Mouse (Mus musculus) lung, embryonic 16.5 days (tissue): ENCODE measurements around the gene Tmem160. TPM values are rescaled to one million over a fixed set of nuclear protein-coding genes. Genes with fewer than 3 reads are reported as not detected.

ENCODE experiments used
- ATAC-seq: fragments of 200-750 bp; cut with Nextera tagmentation; 2 replicates; pipeline ENCODE4 v1.8.0; 2017; ENCODE audit warnings: low read depth, mild to moderate bottlenecking, moderate library complexity
- H3K27ac ChIP-seq: fragments of 300-500 bp; sonication (generic); 2 replicates; pipeline ENCODE4 v1.5.1; 2014; ENCODE audit warnings: mild to moderate bottlenecking, control low read depth, low read length
- H3K27me3 ChIP-seq: fragments of 300-500 bp; sonication (generic); 2 replicates; pipeline ENCODE4 v1.6.1; 2014; ENCODE audit warnings: low read depth, low read length, mixed read lengths; ENCODE audit not compliant: control insufficient read depth, insufficient read depth
- H3K36me3 ChIP-seq: fragments of 300-500 bp; sonication (generic); 2 replicates; pipeline ENCODE4 v1.6.1; 2014; ENCODE audit warnings: low read length; ENCODE audit not compliant: control insufficient read depth, insufficient read depth
- H3K4me1 ChIP-seq: fragments of 300-500 bp; sonication (generic); replicated peaks from 2 replicates; pipeline ENCODE4 v1.6.1; 2014; ENCODE audit warnings: low read length, mixed read lengths; ENCODE audit not compliant: control insufficient read depth, insufficient read depth
- H3K4me2 ChIP-seq: fragments of 300-500 bp; sonication (generic); 2 replicates; pipeline ENCODE4 v1.6.1; 2014; ENCODE audit warnings: low read depth, low read length, control low read depth
- H3K4me3 ChIP-seq: fragments of 300-500 bp; sonication (generic); 2 replicates; pipeline ENCODE4 v1.5.1; 2014; ENCODE audit warnings: mild to moderate bottlenecking, low read length, control low read depth
- H3K9ac ChIP-seq: fragments of 300-500 bp; sonication (generic); 2 replicates; pipeline ENCODE4 v1.6.1; 2014; ENCODE audit warnings: low read length, control low read depth
- H3K9me3 ChIP-seq: fragments of 300-500 bp; sonication (generic); 2 replicates; pipeline ENCODE4 v1.6.1; 2016; ENCODE audit warnings: low read length; ENCODE audit not compliant: control insufficient read depth
- WGBS: fragments of 180-500 bp; shearing (Covaris S2); extraction: QIAGEN DNeasy Blood & Tissue Kit; methylation state at CpG from one replicate; pipeline ENCODE4 v1.1.7; 2014; 5-methylcytosine and 5-hydroxymethylcytosine counted together
- polyA plus RNA-seq: library from polyadenylated mRNA; unstranded; fragments of >200 nt; fragmentation: Nextera tagmentation; extraction: Ambion mirVana; gene quantifications from 2 replicates; pipeline ENCODE4 v1.2.1, GENCODE M21; 2015

The Tmem160 gene
- polyA plus RNA-seq, 1 experiment from 2014 or later = 39.1 TPM

DNA sequence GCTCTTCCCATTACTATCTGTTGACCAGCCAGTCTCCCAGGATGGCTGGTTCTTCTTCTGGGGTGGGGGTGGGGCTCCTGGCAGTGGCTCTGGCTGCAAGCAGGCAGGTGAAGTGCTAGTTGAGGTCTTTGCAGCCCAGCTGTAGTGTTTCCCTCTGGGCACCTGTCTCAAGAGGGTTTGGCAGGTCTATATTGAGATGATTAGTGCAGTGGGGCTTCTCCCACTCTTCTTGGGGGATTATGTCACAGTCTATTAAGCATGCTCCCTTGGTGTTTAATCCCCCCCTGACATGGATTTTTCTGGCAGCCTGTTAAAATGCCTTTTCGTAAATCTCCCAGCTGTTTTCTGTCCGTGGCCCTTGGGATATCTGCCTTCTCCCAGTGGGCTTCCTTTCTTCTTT, 39.6 kb upstream of the Tmem160 start:
- no peak overlapping the region for H3K4me3 ChIP-seq
- H3K27ac ChIP-seq = 0 out of 2 replicates have a peak overlapping the region, but pooled peaks have one; percentile 29
- peaks cover 15% of the 10 kb centered on the region for H3K4me1 ChIP-seq
- 68% methylated on average over 2 of the region's 2 CpGs for WGBS
- peaks cover 19% of the 10 kb centered on the region for H3K36me3 ChIP-seq
- no peaks in the 10 kb centered on the region for H3K9me3 ChIP-seq
- no peak overlapping the region for H3K9ac ChIP-seq
- peak; percentile 30 for ATAC-seq
- H3K27me3 ChIP-seq = no peaks in the 10 kb centered on the region
- H3K4me2 ChIP-seq = no peak overlapping the region

DNA sequence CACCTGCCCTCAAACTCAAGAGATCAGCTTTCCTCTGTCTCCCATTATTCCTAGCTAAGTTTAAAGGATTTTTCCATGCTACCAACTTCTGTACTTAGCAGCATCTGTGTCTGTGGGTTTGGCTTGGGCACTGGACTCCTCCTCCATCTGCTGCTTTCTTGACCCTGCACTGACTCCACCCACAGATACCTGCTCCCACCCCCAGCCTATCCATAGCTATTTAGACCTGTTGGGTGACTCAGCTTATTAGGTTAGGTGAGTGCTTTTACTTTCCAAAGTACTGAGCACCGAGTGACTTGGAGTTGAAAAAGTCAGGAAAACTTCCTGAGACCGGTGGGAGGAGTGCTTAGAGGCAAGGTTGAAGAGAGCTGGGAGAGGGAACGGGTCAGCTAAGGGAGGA, 37.2 kb upstream of the Tmem160 start:
- 67% methylated on average over 3 of the region's 3 CpGs for WGBS
- H3K9ac ChIP-seq = no peak overlapping the region
- H3K9me3 ChIP-seq = no peaks in the 10 kb centered on the region
- no peak overlapping the region for H3K4me2 ChIP-seq
- H3K36me3 ChIP-seq = peaks cover 37% of the 10 kb centered on the region
- H3K27ac ChIP-seq = peak overlapping the region; percentile 45; the same call in 1 of the 2 replicates
- H3K4me1 ChIP-seq = peaks cover 15% of the 10 kb centered on the region
- no peak overlapping the region for H3K4me3 ChIP-seq
- ATAC-seq = peak; percentile 43
- no peaks in the 10 kb centered on the region for H3K27me3 ChIP-seq

DNA sequence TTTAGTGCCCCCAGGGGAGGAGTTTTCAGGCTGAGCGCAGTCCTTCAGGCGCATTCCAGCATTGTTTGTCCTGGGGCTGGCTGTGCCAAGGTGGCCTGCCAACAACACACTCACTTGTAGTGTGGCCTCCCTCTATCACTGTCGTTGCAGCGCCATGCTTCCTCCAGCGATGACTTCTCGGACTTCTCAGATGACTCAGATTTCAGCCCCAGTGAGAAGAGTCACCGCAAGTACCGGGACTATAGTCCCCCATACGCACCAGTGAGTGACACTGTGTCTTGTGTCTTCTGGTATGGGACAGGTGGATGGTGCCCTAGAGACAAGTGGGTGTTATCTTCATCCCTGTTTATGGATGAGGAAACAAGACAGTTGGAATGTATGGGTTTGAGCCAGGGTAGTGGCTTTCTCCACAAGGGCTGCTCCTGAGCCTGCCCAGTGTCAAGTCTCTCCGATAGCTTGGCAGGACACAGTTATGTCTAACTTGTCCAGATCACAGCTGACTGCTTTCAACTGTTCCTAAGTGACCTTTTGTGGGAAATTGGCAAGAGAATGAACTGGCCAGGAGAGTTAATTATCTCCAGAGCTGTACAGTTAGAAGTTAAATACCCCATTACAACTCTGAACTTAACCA, 35.3 kb upstream of the Tmem160 start:
- no peak overlapping the region for H3K27ac ChIP-seq
- no peak overlapping the region for H3K4me2 ChIP-seq
- ATAC-seq = peak; percentile 10; the same call in 1 of the 2 replicates
- WGBS = 77% methylated on average over 10 of the region's 10 CpGs
- H3K9ac ChIP-seq = no peak overlapping the region
- no peaks in the 10 kb centered on the region for H3K9me3 ChIP-seq
- H3K36me3 ChIP-seq = peaks cover 51% of the 10 kb centered on the region
- H3K27me3 ChIP-seq = no peaks in the 10 kb centered on the region
- H3K4me1 ChIP-seq = peaks cover 10% of the 10 kb centered on the region
- H3K4me3 ChIP-seq = no peak overlapping the region

DNA sequence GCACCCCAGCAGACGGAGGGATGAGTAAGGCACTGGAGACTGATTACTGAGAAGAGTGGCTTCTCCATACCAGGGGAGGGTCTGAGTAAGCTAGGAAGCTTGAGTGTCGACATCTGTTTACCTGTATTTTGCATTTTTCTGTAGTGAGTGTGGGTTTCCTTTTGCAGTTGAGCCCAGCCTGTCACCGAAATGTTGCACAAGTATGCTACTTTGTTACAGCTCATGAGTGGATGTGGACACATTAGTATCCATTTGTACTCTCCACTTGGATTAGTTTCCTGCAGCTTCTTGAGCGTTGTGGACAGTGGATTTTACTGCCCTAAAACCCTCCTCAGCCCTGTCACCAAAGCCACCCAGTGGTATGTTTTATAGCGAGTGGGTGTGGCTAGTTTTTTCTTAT, 33.9 kb upstream of the Tmem160 start:
- Histone ChIP-seq H3K9me3 (no peaks in the 10 kb centered on the region), H3K4me3 (no peak overlapping the region), H3K4me1 (peaks cover 2% of the 10 kb centered on the region; the same call in 1 of the 2 replicates), H3K27me3 (no peaks in the 10 kb centered on the region), H3K4me2 (no peak overlapping the region), H3K27ac (no peak overlapping the region), H3K9ac (no peak overlapping the region), H3K36me3 (peaks cover 62% of the 10 kb centered on the region)
- no peak for ATAC-seq
- WGBS = 85% methylated on average over 5 of the region's 5 CpGs

DNA sequence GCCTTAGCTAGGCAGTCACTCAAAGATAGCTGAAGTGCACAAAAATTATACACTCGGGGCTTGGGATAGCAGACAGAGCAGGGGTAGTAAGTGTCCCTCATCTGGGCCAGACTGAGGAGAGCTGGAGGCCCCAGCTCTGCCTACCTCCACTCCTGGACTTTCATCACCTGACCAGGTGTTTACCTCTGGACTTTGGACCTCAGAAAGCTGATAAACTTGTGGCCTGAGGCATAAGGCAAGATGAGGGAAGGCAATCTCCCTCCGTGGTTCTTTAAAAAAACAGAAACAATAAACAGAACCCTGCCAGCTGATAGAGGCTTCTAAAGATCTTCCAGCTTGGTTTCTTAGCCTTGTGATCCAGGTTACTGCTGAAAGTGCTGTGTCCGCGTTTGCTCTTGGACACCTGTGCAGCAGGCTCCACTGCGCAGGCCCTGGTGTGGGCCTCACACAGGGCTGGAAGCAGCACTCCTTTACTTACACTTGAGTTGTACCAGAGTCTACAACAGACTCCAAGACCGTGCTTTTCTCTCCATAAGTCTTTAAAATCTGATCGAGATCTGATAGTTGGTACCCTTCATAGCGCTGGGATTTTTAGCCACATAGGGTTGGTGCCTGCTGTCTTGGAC, 32.0 kb upstream of the Tmem160 start:
- Histone ChIP-seq H3K36me3 (peaks cover 75% of the 10 kb centered on the region), H3K9me3 (no peaks in the 10 kb centered on the region), H3K4me3 (no peak overlapping the region), H3K4me2 (no peak overlapping the region), H3K9ac (no peak overlapping the region), H3K4me1 (no peaks in the 10 kb centered on the region; the same call in 1 of the 2 replicates), H3K27ac (no peak overlapping the region), H3K27me3 (no peaks in the 10 kb centered on the region)
- ATAC-seq = no peak
- 91% methylated on average over 8 of the region's 8 CpGs for WGBS

DNA sequence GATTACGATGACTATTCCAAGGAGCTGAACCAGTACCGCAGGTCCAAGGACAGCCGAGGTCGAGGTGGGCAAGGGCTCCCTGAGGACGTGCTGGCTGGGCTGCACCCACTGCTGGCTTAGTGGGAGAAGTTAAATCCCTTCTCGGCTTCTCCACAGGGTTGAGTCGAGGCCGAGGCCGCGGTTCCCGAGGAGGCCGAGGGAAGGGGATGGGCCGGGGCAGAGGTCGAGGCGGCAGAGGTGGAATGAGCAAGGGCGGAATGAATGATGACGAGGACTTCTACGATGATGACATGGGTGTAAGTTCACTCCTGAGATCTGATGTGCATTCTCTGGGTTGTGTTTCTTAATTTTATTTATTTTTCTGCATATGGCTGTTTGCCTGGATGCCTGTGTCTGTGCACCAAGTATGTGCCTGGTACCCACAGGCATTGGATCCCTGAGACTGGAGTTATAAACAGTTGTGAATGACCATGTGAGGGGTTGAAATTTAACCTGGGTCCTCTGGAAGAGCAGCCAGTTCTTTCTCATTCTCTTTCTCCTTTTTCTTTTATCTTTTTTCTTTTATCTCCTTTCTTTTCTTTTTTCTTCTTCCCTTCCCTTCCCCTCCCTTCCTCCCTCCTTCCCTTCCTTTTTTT, 30.2 kb upstream of the Tmem160 start:
- no peak overlapping the region for H3K9ac ChIP-seq
- no peaks in the 10 kb centered on the region for H3K27me3 ChIP-seq
- 85% methylated on average over 18 of the region's 18 CpGs for whole genome bisulfite sequencing
- H3K9me3 ChIP-seq = no peaks in the 10 kb centered on the region
- H3K27ac ChIP-seq = no peak overlapping the region
- no peak for ATAC-seq
- H3K4me1 ChIP-seq = no peaks in the 10 kb centered on the region
- H3K4me3 ChIP-seq = no peak overlapping the region
- no peak overlapping the region for H3K4me2 ChIP-seq
- H3K36me3 ChIP-seq = peaks cover 77% of the 10 kb centered on the region

DNA sequence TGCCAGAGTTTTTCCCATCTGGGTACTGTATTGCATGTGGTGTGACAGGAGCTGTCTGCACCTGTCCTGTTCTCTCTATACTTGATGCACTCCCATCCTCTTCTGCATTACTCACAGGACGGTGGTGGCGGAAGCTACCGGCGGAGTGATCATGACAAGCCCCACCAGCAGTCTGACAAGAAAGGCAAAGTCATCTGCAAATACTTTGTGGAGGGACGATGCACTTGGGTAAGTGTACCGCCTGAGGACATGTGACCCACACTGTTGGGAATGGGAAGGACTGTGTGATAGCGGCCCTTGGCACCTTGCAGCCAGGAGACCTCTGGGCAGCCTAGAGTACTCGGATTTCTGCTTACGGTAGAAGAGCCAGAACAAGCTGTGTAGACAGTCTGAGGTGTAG, 28.8 kb upstream of the Tmem160 start:
- H3K9ac ChIP-seq = no peak overlapping the region
- 86% methylated on average over 9 of the region's 9 CpGs for WGBS
- no peaks in the 10 kb centered on the region for H3K27me3 ChIP-seq
- H3K4me2 ChIP-seq = no peak overlapping the region
- no peak overlapping the region for H3K27ac ChIP-seq
- H3K4me1 ChIP-seq = no peaks in the 10 kb centered on the region
- peaks cover 80% of the 10 kb centered on the region for H3K36me3 ChIP-seq
- ATAC-seq = no peak
- no peak overlapping the region for H3K4me3 ChIP-seq
- no peaks in the 10 kb centered on the region for H3K9me3 ChIP-seq

DNA sequence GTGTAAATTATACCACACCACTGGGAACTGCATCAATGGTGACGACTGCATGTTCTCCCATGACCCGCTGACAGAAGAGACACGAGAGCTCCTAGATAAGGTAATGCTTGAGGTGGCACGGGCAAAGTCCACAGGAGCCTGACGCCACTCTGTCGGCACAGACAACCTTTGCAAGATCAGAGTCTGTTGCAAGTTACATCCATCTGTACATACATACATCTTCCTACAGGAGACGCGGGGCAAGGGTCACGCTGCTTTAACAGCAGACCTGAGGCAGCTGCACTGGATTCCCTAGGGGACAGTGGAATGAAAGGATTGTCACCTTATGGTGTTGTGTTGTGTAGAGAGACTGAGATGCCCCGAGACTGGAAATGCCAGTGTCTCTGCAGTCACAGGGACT, 26.9 kb upstream of the Tmem160 start:
- H3K36me3 ChIP-seq = peaks cover 80% of the 10 kb centered on the region
- no peak overlapping the region for H3K9ac ChIP-seq
- H3K4me3 ChIP-seq = no peak overlapping the region
- H3K9me3 ChIP-seq = no peaks in the 10 kb centered on the region
- H3K4me2 ChIP-seq = no peak overlapping the region
- H3K27me3 ChIP-seq = no peaks in the 10 kb centered on the region
- WGBS = 86% methylated on average over 10 of the region's 10 CpGs
- no peak overlapping the region for H3K27ac ChIP-seq
- H3K4me1 ChIP-seq = no peaks in the 10 kb centered on the region
- ATAC-seq = peak; percentile 5; the same call in 1 of the 2 replicates

DNA sequence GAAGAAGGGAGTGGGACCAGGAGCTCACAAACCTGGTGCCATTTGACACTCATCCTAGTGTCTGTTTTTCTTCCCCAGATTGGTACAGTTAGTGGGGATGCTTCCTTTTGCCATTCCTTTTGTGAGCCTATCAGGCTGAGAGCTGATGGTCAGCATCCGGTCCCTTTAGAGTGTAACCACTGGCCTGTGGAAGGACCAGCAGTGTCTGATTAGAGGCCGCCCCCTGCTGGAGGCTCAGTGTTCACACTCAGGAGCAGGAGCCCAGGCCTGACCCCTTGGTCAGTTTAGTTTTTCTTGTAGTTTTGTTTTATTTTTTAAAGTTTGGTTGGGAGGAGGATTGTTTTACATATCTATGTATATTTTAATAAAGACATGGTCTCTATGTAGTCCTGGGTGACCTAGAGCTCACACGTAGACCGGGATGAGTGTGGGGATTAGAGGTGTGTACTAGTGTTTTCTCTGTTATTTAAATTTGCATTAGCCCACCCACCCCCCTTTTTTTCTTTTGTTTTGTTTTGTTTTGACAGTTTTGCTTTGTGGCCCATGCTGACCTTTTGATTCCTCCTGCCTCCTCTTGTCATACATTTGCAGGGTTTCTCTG, 26.4 kb upstream of the Tmem160 start:
- no peak overlapping the region for H3K9ac ChIP-seq
- peaks cover 79% of the 10 kb centered on the region for H3K36me3 ChIP-seq
- H3K27me3 ChIP-seq = no peaks in the 10 kb centered on the region
- H3K4me2 ChIP-seq = no peak overlapping the region
- peak; percentile 91 for ATAC-seq
- H3K4me1 ChIP-seq = no peaks in the 10 kb centered on the region
- no peak overlapping the region for H3K4me3 ChIP-seq
- H3K9me3 ChIP-seq = no peaks in the 10 kb centered on the region
- 58% methylated on average over 4 of the region's 4 CpGs for WGBS
- no peak overlapping the region for H3K27ac ChIP-seq
